Mouse (Mus musculus) right cerebral cortex, postnatal 14 days (tissue): ENCODE data around the gene 1110032A03Rik.

Source experiments
- DNase-seq: peaks from one replicate; pipeline ENCODE4 v3.0.0; 2022

1110032A03Rik gene

DNA sequence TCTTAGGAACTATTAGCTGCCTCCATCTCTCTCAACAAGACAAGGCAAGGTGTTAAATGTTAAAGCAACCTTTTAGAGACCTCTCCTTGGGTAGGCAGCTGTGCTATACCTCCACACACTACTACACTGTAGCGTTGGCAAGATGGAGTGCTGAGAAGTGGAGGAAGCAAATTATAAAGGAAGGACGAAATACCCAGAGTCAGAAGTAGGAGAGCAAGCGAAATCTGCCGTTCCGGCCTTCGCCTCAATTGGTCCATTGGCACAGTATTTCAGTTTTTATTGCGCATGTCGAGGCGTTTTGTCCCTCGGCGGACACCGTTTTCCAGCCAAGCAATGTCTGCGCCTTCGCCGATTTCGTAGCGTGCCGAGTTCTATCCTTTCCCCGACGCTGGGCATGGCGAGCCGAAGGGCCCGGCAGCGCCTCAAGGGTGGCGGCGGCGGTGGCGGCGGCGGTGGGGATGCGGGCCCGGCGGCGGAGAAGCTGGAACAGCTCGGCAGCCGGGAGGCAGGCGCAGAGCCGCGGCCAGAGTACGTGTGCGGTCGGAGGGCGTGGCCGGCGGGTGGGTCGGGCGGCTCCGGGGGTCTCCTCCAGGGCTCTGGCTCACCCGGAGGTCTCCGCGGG is at the start of gene 1110032A03Rik, which contains the start of gene Alg9:
TSS of gene 1110032A03Rik (minus strand) at position 530 of the 622 bp plus-strand sequence.
TSS of gene Alg9 (plus strand) at position 29 of the 622 bp plus-strand sequence.
- DNase-seq, result peak; percentile 92

DNA sequence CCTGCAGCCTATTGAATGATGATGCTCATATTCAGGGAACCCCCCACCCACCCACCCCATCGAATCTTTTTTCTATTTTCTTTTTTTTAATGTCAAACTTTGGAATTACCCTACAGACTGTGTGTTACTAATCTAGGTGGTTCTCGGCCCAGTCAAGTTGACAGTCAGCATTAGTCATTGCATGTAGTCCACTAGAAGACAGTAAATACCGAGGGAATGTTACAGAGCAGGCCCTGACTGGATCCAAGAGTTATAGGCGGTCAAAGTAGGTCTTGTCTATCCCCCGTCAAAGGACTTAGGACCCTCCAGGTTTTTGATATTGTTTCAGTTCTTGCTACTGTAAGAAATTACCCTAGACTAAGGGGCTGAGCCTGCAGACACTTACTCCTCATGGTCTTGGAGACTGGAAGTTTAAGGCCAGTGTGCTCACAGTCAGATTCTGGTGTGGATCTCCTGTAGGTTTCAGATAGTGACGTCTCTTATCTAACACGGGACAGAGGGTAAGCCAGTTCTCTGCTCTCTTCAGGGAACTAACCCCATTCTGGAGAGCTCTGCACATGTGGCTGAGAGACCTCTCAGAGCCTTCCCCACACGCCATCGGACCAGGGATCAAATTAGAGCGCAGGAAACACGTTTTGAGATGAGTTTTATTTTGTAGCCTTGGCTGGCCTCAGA is 48.6 kb upstream of the 1110032A03Rik start:
- no peak for DNase-seq

DNA sequence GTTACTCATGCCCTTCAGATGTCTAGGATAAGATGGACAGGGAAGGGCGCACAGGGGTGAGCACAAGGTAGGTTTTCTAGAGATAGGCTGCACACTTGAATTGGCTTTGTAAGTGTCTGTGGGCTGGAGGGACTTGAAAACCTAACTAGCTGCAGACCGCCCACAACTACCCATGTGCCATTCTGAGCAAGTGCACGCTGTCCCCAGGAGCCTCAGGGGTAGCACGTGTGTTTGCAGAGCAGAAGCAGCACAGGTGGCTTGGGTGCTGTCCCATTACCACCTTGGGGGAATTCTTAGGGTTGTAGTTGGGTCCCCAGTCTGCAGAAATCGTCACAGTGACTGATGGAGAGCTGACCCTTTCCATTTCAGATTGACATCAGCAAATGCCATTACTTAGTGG is 46.9 kb upstream of the 1110032A03Rik start:
- DNase-seq, result no peak

DNA sequence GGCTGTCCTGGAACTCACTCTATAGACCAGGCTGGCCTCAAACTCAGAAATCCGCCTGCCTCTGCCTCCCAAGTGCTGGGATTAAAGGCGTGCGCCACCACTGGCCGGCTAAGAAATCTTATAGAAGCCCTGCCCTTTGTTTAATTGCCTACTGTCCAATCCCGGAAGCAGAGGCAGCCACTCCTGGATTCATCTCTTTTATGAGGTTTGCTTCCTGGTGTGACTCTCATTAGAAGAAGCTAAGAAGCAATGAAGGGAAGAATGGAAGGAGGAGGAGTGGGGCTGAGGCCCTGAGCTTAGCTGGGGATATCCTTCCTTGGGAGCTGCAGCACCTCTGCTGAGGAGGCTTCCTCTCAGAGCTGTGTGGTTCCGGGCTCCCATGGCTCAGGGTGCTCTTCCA is 46.3 kb upstream of the 1110032A03Rik start:
- DNase-seq, result no peak

DNA sequence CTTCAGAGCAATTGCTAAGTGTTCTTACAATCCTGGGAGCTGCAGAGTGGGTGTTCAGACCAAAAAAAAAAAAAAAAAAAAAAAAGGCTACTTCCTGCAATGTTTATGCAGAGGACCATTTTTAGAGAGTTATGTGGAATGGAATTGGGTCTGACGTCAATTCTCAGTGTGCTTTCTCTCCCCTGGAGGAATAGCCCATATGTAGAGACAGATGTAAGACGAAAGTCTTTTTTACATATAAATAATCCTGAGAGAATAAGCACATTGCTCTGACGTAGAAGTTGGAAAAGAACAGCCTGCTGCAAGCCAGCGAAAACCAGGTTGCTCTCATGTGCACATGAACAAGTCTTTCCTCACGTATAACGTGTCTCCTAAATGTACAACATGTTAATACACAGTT is 44.4 kb upstream of the 1110032A03Rik start:
- DNase-seq, result no peak

DNA sequence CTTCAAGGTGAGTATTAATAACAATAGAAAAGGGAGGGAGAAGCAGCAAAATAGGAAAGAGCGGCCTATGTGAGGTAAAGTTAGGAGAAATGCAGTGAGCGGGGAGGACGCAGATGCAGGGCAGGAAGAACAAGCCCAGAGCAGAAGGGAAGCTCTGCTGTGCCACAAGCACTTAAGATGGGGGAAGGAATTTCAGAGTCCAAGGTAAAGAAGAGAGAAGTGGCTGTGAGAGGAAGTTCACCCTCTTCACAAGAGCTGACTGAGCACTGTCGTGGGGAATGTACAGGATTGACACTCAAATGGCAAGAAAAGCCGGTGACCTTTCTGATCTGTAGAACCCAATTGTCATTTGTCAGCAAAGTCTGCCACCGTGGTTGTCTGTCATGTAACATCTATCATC is 42.7 kb upstream of the 1110032A03Rik start:
- no peak for DNase-seq

DNA sequence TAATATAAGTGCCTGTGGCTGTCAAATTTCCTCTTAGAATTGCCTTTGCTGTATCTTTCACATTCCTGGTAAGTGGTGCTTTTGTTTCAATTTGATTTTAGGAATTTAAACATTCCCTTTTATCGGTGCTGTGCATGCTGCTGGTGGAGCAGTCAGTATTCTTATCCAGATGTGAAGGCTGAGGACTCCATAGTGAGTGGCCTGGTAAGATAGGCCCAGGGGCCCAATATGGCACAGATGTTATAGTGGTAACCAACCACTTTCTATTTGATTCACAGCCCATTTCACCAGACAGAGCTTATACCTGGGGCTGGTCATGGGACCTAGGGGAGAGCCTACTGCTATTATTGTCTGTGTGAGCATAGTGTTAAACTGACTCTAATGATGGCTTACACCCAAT is 41.2 kb upstream of the 1110032A03Rik start:
- no peak for DNase-seq

DNA sequence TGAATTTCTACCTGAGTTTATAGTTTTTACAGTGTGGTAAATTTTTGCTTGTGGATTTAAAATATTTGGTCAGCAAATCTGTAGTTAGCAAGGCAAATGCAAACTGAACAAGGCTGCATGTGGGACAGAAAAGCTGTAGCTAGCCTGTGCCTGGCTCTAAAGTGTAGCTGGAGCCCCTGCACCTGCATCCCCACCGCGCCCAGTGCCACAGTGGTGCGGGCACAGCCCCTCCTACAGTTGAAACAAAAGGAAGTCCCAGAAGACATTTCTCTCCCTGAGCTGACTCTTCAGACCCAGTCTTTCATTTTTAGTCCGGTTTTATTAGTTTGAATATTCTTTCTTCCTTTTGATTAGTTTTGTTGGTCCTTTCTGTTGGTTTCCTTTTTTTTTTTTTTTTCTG is 40.3 kb upstream of the 1110032A03Rik start:
- no peak for DNase-seq

DNA sequence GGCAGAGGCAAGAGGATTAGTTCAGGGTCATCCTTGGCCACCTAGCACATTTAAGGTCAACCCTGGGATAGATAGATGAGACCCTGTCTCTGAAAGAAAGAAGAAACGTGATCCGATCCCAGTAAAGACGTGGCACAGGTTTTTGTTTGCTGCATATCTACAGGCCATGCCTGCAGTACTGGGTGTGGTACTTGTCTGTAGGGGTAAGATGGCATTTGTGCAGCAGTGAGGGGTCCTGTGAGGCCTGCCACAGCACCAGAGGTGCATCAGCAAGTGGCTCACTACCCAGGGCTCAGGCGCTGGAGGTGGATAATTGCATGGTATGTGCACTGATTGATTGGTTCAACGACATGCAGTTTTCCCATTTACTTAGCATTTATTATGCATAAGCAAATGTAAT is 38.5 kb upstream of the 1110032A03Rik start:
- DNase-seq, result no peak

DNA sequence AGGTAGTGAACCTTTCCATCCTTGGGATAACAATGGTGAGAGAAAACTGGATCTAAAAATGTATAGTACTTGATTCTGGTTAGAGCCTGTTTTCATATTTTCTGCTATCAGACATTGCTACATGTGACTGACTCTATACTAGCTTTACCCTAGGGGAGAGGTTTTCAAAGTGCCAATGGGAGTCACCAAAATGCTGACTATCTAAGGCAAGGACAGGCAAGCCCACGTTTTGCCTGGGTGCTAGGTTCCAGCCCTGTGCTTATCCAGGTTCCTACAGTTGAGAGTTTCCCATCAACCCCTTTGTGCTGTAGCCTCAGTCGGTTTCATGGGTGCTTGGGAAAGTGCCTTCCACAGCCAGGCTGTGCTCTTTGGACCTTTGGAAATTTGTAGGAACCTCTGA is 36.4 kb upstream of the 1110032A03Rik start:
- DNase-seq, result no peak

DNA sequence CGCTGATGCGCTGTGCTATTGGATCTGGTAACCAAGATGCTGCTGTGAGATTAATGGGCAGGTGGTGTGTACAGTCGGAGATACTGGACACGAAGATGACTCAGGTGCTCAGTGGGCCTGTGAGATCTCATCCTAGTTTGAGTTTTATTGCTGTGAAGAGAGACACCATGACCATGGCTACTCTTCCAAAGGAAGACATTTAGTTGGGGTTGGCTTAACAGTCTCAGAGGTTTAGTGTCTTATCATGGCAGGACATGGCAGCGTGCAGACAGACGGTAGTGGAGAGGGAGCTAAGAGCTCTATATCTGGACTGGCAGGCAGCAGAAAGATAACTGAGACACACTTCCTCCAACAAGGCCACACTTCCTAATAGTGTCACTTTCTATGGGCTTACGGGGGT is 35.9 kb upstream of the 1110032A03Rik start:
- DNase-seq, result no peak

DNA sequence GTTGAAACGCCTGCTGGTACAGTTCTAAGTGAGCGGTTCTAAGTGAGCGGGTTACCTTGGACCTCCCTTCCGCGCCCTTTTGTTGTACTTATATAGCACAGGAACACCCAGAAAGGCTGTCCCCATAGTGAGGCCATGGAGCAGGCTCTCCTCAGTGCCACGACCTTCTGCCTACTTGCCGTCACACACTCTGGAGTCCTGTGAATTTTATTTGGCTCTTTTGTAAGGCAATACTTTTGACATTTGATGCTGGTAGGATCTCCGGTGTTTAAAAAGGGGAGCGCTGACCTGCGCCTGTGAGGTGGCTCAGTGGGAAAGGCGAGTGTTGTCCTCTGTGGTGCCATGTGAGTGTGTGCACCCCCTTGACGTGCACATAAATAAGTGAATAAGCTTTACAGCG is 33.8 kb upstream of the 1110032A03Rik start:
- no peak for DNase-seq

DNA sequence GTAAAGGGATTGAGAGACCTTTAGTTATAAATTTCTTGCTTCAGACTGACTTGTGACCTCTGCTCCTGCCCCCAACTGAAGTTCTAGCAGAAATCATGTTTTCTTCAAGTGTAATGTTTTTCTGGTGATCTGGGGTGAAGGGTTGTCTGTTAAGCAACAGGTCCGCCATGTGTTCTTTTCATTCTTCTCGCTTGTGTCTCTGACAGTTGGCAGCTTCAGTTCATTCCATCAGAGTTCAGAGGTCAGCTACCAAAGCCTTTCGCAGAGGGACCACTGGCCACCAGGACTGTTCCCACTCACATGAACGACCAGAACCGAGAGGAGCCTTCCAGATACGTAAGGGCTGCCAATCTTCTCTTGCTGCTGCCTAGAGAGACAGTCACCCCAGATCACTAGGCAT is 33.2 kb upstream of the 1110032A03Rik start:
- no peak for DNase-seq

DNA sequence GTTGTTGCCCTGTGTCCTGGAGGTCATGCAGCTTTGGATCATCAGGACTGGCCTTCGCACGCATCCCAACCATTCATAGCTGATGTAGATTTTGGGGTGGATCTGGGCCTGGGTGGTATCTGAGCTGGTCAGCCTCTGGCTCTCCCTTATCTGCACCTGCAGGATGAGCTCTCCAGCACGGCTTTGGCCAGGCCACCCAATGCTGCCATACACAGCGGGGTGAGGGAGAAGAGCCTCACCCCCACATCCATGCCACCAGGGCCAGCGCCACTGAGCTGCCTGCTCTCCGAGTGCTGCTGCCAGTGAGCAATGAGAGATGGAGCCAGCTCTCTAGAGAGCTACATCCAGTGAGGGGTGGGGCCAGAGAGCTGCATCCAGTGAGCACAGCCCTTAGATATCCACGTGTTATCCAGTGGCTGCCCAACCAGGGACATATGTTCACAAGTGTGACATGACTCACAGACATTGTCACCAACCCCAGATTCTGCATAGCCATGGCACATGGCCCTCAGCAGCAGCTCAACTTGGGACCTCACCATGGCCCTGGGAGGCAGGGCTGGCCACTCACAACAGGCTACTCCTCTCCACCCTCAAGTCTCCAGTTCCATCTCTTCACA is 27.8 kb upstream of the 1110032A03Rik start:
- no peak for DNase-seq

DNA sequence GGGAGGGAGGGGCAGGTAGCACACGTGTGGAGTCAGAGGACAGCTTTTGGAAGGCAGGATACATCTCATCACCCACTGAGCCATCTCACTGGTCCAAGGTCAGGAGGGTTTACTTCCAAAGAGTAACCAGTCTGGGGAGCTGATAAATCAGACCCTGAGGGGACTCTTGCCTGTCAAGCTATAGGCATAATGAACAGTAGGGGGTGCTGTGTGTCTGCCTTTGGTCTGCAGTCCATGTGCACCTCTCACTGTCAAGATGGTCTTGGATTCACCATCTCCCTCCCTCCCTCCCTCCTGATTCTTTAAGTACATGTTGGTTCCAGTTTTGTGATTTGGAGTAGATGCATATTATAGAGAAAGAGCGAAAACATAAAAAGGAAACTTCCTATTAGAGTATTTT is 25.7 kb upstream of the 1110032A03Rik start:
- DNase-seq, result peak; percentile 47

DNA sequence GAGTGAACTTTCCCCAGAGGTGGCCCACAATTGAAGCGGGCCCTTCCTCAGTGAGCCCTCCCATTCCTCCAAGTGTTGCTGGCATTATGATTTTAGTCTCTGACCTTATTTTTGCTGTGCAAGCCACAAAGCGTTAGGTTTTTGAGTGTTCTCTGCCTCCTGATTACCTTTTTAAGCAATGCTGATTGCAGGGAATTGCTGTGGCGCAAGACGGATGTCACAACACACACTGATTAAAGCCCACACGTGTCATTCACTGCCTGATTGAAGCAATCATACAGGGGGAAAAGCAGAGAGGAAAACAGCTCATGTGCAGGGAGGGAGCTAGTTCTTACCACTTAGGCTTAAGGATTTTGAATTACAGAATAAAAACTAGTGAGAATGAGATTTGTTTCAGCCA is 23.0 kb upstream of the 1110032A03Rik start:
- no peak for DNase-seq

DNA sequence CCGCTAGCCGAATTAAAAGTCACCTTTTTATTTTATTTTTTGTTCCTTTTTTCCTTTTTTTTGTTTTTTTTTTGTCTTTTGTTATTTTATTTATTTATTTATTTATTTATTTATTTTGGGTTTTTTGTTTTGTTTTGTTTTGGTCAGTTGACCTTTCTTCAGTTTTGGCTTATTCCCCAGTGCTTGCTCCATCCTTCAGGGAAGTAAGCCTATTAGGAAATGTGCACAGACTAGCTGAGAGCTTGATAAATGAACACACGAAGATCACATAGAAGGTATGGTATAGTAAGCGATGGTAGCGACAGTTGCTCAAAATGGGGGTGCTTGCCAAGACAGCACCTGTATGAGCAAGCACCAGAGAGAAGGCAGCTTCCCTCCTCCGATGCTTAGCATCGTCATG is 22.3 kb upstream of the 1110032A03Rik start:
- no peak for DNase-seq

DNA sequence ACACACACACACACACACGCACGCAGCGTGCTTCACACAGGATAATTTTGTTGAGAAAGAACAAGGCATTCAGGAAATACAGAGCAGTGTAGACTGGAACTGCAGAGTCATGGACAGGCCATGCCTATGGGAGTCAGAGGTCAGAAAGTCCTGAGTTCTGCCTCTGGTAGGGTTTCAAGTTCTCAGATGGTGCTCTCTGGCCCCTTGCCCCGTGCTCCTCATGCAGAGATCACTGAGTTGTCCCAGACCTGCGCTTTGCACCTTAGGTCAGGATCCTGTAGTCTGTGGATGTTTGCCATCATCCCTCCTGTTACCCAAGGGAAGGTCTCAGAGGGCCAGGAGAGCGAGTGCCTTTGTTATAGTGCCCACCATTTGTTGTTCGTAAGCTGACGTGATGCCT is 21.5 kb upstream of the 1110032A03Rik start:
- DNase-seq, result no peak

DNA sequence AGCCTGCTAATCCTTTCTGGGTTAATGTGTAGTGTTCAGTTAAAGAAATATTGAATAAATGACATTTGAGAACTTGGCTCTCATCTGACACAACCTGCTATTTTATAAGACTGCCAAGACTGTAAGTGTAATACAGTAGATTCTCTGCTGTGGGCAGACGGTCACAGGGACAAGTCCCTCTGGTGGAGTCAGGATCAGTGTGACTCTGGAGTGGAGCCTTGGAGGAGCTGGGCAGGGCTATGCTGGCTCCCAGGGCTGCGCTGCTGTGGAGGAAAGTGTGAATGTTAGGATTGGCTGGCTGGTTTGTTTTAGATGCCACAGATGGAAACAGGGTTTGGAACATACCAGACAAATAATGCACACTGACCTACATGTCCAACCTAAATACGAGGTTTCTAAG is 19.9 kb upstream of the 1110032A03Rik start:
- DNase-seq, result no peak

DNA sequence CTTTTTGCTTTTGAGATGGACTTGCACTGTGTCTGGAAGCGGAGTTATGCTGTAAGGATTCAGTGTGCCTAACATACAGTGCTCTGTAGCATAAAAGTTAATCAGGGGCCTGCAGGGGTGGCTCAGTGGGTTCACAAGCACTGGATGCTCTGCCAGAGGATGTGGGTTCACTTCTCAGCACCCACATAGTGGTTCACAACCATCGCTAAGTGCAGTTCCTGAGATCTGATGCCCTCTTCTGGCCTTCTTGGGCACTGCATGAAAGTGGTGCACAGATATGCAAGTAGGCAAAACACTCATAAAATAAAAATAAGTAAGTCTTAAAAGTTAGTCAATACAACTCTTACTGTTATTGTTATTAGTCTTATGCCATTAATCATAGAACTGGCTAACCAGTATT is 6.8 kb upstream of the 1110032A03Rik start:
- DNase-seq, result peak; percentile 33

DNA sequence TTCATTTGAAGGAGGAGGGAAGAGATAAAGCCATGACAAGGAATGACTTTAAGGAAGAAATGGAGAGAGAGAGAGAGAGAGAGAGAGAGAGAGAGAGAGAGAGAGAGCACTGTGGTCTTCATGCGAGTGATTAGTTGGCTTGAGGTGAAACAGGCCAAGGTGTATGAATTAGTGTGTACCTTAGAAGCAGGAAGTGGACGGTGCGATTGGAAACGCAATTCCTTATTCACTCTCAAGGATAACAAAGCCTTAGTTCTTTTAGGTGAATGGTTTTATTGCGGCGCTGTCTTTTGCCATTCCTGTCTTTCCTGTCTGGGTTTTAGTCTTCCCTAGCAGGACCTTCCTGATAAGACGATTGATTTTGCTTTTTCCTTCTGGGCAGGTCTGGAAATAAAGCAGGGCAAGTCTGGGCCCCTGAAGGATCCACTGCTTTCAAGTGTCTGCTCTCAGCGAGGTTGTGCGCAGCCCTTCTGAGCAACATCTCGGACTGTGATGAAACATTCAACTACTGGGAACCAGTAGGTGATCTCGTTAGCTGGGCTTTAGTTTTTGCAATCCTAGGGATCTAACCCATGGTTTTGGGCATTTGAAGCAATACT is 941 bp upstream of the 1110032A03Rik start:
- no peak for DNase-seq

DNA sequence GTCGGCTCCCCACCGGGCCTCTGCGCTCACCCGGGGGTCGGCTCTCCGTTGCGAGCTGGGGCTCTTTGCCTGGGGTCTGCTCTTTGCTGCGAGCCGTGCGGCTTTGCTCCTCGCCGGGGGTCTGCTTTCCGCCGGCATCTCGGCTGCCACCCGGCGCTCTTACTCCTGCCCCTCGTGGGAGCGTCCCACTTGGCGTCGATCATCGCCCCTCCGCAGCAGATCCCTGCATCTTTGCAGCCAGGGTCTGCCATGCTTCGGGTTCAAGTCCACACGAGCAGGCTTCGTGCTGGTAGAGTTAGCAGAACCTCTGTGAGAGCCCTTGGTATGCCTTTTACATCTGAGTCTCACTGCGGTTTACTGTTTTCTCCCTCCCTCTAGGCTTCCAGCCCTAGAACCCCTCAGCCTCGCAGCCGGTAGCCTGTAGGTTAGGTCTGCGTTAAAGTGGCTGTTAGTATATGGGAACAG is 374 bp upstream of the 1110032A03Rik start:
- peak; percentile 21 for DNase-seq

DNA sequence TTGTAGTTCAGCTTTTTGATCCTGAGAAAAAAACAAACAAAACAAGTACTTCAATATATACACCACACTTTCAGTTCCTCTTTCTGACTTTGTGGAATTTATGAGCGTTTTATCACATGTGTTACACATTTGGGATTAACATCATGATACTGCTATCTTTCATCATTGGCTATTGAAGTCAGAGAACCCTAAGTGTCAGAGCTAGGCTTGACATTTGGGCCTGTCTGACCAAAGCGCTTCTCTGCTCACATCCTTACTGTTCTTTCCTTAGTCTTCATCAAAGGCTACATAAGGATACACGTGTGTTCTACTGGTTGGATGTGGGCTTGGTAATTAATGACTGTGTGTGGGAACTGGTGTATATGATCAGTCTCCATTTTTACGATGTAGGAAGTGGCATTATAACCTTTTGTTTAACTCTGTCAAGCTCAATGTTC is 1.3 kb downstream of the 1110032A03Rik start:
- DNase-seq, result no peak

DNA sequence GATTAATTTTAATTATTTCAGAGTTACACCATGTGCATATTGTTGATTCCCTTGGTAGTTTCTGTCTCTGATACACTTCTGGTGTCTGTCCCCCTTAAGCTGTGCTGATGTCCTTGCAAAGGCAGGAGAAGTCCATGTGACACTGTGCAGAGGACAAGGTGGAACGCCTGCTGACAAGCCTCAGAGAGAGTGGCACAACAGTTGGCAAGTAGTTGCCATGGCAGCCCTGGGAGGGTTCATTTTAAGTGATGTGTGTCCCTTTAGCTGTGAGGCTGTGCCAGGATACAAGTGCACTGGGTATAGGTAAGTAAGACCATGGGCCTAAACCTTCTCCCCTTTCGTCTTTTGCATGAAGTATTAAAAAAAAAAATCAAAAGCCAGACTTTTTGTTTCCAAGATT is 5.3 kb downstream of the 1110032A03Rik start:
- no peak for DNase-seq
